Mouse (Mus musculus) liver, embryonic 14.5 days (tissue): ENCODE measurements around the gene Csk. TPM values are rescaled to one million over a fixed set of nuclear protein-coding genes. Genes with fewer than 3 reads are reported as not detected.

ENCODE experiments used
- ATAC-seq: fragments of 200-750 bp; cut with Nextera tagmentation; 2 replicates; pipeline ENCODE4 v1.8.0; 2017; ENCODE audit warnings: moderate number of reproducible peaks, mild to moderate bottlenecking, moderate library complexity; ENCODE audit not compliant: insufficient read depth
- DNase-seq, 3 experiments: peaks; one replicate each; pipeline ENCODE4 v3.0.0-alpha.2; 2012 to 2013; ENCODE audit warnings: low read depth in 3 of 3, low spot score in 3 of 3
- H3K27ac ChIP-seq: fragments of 300-500 bp; sonication (generic); 2 replicates; pipeline ENCODE4 v1.5.1; 2014; ENCODE audit warnings: moderate library complexity, mild to moderate bottlenecking, control low read depth, inconsistent platforms
- H3K27me3 ChIP-seq: fragments of 300-500 bp; sonication (generic); 2 replicates; pipeline ENCODE4 v1.6.1; 2014; ENCODE audit warnings: mild to moderate bottlenecking, low read length, moderate library complexity; ENCODE audit not compliant: control insufficient read depth, insufficient read depth
- H3K36me3 ChIP-seq: fragments of 300-500 bp; sonication (generic); replicated peaks from 2 replicates; pipeline ENCODE4 v1.6.1; 2014; ENCODE audit warnings: low read depth; ENCODE audit not compliant: control insufficient read depth, insufficient read depth
- H3K4me1 ChIP-seq, 2 experiments: fragments of 200-500 bp in 1 of 2; fragments of 300-500 bp in 1 of 2; sonication (generic) in 1 of 2; replicated peaks; 2 replicates each; pipeline ENCODE4 v1.6.1; 2012 to 2014; ENCODE audit warnings: antibody characterized with exemption in 1 of 2, inconsistent platforms in 1 of 2, low read length in 1 of 2; ENCODE audit not compliant: control insufficient read depth in 2 of 2, insufficient read depth in 2 of 2
- H3K4me2 ChIP-seq: fragments of 300-500 bp; sonication (generic); 2 replicates; pipeline ENCODE4 v1.6.1; 2014; ENCODE audit warnings: low read depth, mild to moderate bottlenecking, control low read depth, moderate library complexity
- H3K4me3 ChIP-seq, 2 experiments: fragments of 200-500 bp in 1 of 2; fragments of 300-500 bp in 1 of 2; sonication (generic) in 1 of 2; 2 replicates each; pipeline ENCODE4 v1.5.1; 2012 to 2014; ENCODE audit warnings: low read depth in 2 of 2, low read length in 2 of 2, mild to moderate bottlenecking in 2 of 2, control low read depth in 1 of 2, inconsistent platforms in 1 of 2, moderate library complexity in 1 of 2; ENCODE audit not compliant: insufficient read depth in 1 of 2
- H3K9ac ChIP-seq: fragments of 300-500 bp; sonication (generic); replicated peaks from 2 replicates; pipeline ENCODE4 v1.6.1; 2014; ENCODE audit warnings: mild to moderate bottlenecking, control low read depth, moderate library complexity
- H3K9me3 ChIP-seq: fragments of 300-500 bp; sonication (generic); 2 replicates; pipeline ENCODE4 v1.6.1; 2016; ENCODE audit warnings: low read length, mixed read lengths; ENCODE audit not compliant: control insufficient read depth
- CTCF ChIP-seq: IDR thresholded peaks from 2 replicates; pipeline ENCODE4 v1.5.1; 2016; ENCODE audit warnings: antibody characterized with exemption, low read depth, control low read depth
- EP300 ChIP-seq: IDR thresholded peaks from 2 replicates; pipeline ENCODE4 v1.6.1; 2016; ENCODE audit warnings: antibody characterized with exemption, low read depth
- WGBS: fragments of 180-500 bp; shearing (Covaris S2); extraction: QIAGEN DNeasy Blood & Tissue Kit; methylation state at CpG from one replicate; pipeline ENCODE4 v1.1.7; 2014; ENCODE audit not compliant: insufficient replicate concordance; 5-methylcytosine and 5-hydroxymethylcytosine counted together
- polyA plus RNA-seq, 2 experiments: library from polyadenylated mRNA; depleted of rRNA in 1 of 2; stranded (reverse) in 1 of 2; unstranded in 1 of 2; fragments of >200 nt; fragmentation: Nextera tagmentation in 1 of 2; extraction: Ambion mirVana in 1 of 2; gene quantifications; 2 replicates each; pipeline versions ENCODE4 v1.2.1 to v1.2.3; 2012 to 2014

Gene Csk
- polyA plus RNA-seq, 2 experiments = 11.1 to 26.3 TPM

- H3K4me2 ChIP-seq = peak overlapping the region; percentile 99
- H3K9ac ChIP-seq = peak overlapping the region; percentile 61
- H3K4me3 ChIP-seq = peak overlapping the region; percentile 64 to 72
- H3K27me3 ChIP-seq = no peaks in the 10 kb centered on the region
- H3K36me3 ChIP-seq = no peaks in the 10 kb centered on the region
- peak; percentile 75 to 82 (median 77) for DNase-seq
- H3K4me1 ChIP-seq = peaks cover 43 to 61% of the 10 kb centered on the region in 2 experiments
- H3K27ac ChIP-seq = peak overlapping the region; percentile 19
- peak; percentile 79 for ATAC-seq
- peak; percentile 88 for TF ChIP-seq CTCF
- TF ChIP-seq EP300 = no peak
- no peaks in the 10 kb centered on the region for H3K9me3 ChIP-seq
- WGBS = 0% methylated on average over 60 of the region's 85 CpGs
Measured at GRCm38 (mm10) chr9:57644944-57645893, 8.2 kb downstream of the Csk start.

GRCm38 (mm10) chr9:57644442-57644943, 8.9 kb downstream of the Csk start:
- H3K4me1 ChIP-seq = peaks cover 51 to 69% of the 10 kb centered on the region in 2 experiments

GRCm38 (mm10) chr9:57643856-57644180, 9.6 kb downstream of the Csk start:
- ATAC-seq (peak; percentile 31), DNase-seq (peak; percentile 59 to 61 (median 61))
- Histone ChIP-seq H3K9ac (peak overlapping the region; percentile 61), H3K4me3 (peak overlapping the region; percentile 55 to 64), H3K9me3 (no peaks in the 10 kb centered on the region), H3K4me1 (peaks cover 57 to 75% of the 10 kb centered on the region in 2 experiments), H3K4me2 (peak overlapping the region; percentile 99), H3K36me3 (no peaks in the 10 kb centered on the region), H3K27ac (peak overlapping the region; percentile 19), H3K27me3 (no peaks in the 10 kb centered on the region)
- TF ChIP-seq EP300 (no peak), CTCF (no peak)
- WGBS = 3% methylated on average over 7 of the region's 7 CpGs

More at GRCm38 (mm10) chr9:57644442-57644943, 8.9 kb downstream of the Csk start:
- no peak for TF ChIP-seq CTCF
- no peak for TF ChIP-seq EP300
- no peaks in the 10 kb centered on the region for H3K27me3 ChIP-seq
- under 1% methylated on average over 18 of the region's 18 CpGs for WGBS
- no peak for DNase-seq
- no peak for ATAC-seq
- H3K9ac ChIP-seq = peak overlapping the region; percentile 61
- H3K4me3 ChIP-seq = peak overlapping the region; percentile 64 to 72
- no peaks in the 10 kb centered on the region for H3K9me3 ChIP-seq
- H3K27ac ChIP-seq = peak overlapping the region; percentile 19
- H3K4me2 ChIP-seq = peak overlapping the region; percentile 99
- H3K36me3 ChIP-seq = no peaks in the 10 kb centered on the region

GRCm38 (mm10) chr9:57643169-57643855, 10.1 kb downstream of the Csk start:
- no peaks in the 10 kb centered on the region for H3K36me3 ChIP-seq
- peak overlapping the region; percentile 19 for H3K27ac ChIP-seq
- 13% methylated on average over 9 of the region's 9 CpGs for WGBS
- H3K27me3 ChIP-seq = no peaks in the 10 kb centered on the region
- ATAC-seq = no peak
- peak overlapping the region; percentile 61 for H3K9ac ChIP-seq
- peak overlapping the region; percentile 99 for H3K4me2 ChIP-seq
- H3K4me1 ChIP-seq = peaks cover 62 to 78% of the 10 kb centered on the region in 2 experiments
- no peak for DNase-seq
- no peaks in the 10 kb centered on the region for H3K9me3 ChIP-seq
- H3K4me3 ChIP-seq = peak overlapping the region; percentile 55 to 64
- TF ChIP-seq CTCF = no peak
- no peak for TF ChIP-seq EP300
